Mouse (Mus musculus) natural killer cell, adult 2 months (primary cell): ENCODE results near the gene Dazap1.
"Not testable (repeated sequence)": the region's sequence is repeated elsewhere in the genome, so short reads cannot be mapped to it uniquely, and the experiment has no call there.

ENCODE experiments used
- DNase-seq, 2 experiments: peaks; one replicate each; pipeline ENCODE4 v3.0.0; 2022; ENCODE audit warnings: low spot score in 2 of 2

The Dazap1 gene

GRCm38 (mm10) chr10:80260642-80261584 is at the start of gene Dazap1, which contains the start of gene Gamt:
Gene Dazap1, plus strand, starts transcription at chr10:80261486.
Gene Gamt, minus strand, starts transcription at chr10:80261012.
- DNase-seq, result peak; percentile 86 to 88

GRCm38 (mm10) chr10:80211547-80212103 is 49.7 kb upstream of the Dazap1 start:
- not testable (repeated sequence) for DNase-seq

- no peak for DNase-seq
These were observed 46.1 kb upstream of the Dazap1 start for GRCm38 (mm10) chr10:80215048-80215772.

- no peak for DNase-seq
These were observed 40.6 kb upstream of the Dazap1 start for GRCm38 (mm10) chr10:80220676-80221075.

GRCm38 (mm10) chr10:80223137-80223536 is 38.1 kb upstream of the Dazap1 start:
- not testable (repeated sequence) for DNase-seq

- no peak for DNase-seq
These were observed 35.2 kb upstream of the Dazap1 start for GRCm38 (mm10) chr10:80226071-80226415.

- DNase-seq, result peak; percentile 93 to 97
These were observed 34.7 kb upstream of the Dazap1 start, which contains the start of gene Mum1 for GRCm38 (mm10) chr10:80226416-80227165. Gene Mum1, plus strand, starts transcription at chr10:80226434.

- no peak for DNase-seq
These were observed 34.1 kb upstream of the Dazap1 start for GRCm38 (mm10) chr10:80227166-80227539.

- no peak for DNase-seq
These were observed 33.2 kb upstream of the Dazap1 start for GRCm38 (mm10) chr10:80227877-80228775.

- DNase-seq, result no peak
These were observed 25.0 kb upstream of the Dazap1 start for GRCm38 (mm10) chr10:80236145-80236825.

- DNase-seq, result no peak
These were observed 24.3 kb upstream of the Dazap1 start for GRCm38 (mm10) chr10:80237020-80237419.

GRCm38 (mm10) chr10:80238306-80238705 is 23.0 kb upstream of the Dazap1 start:
- DNase-seq, result no peak

- DNase-seq, result no peak
These were observed 21.5 kb upstream of the Dazap1 start for GRCm38 (mm10) chr10:80239791-80240190.

- no peak for DNase-seq
These were observed 19.2 kb upstream of the Dazap1 start for GRCm38 (mm10) chr10:80242088-80242487.

GRCm38 (mm10) chr10:80242607-80243006 is 18.7 kb upstream of the Dazap1 start:
- DNase-seq, result no peak

- DNase-seq, result peak in 1 of 2 experiments; percentile 45
These were observed 16.4 kb upstream of the Dazap1 start for GRCm38 (mm10) chr10:80244791-80245399.

- peak; percentile 45 to 72 for DNase-seq
These were observed 15.7 kb upstream of the Dazap1 start for GRCm38 (mm10) chr10:80245600-80245999.

- DNase-seq, result no peak
These were observed 13.4 kb upstream of the Dazap1 start for GRCm38 (mm10) chr10:80247849-80248248.

- not testable (repeated sequence) for DNase-seq
These were observed 12.8 kb upstream of the Dazap1 start for GRCm38 (mm10) chr10:80248437-80248836.
